Mouse (Mus musculus) liver, embryonic 11.5 days (tissue): ENCODE measurements around the gene Lhx8. TPM values are rescaled to one million over a fixed set of nuclear protein-coding genes. Genes with fewer than 3 reads are reported as not detected.

Experiments used
- ATAC-seq: fragments of 200-750 bp; cut with Nextera tagmentation; replicated peaks from 2 replicates; pipeline ENCODE4 v1.8.0; 2017; ENCODE audit warnings: moderate number of reproducible peaks, mild to moderate bottlenecking, moderate TSS enrichment, moderate library complexity; ENCODE audit not compliant: low FRiP score
- DNase-seq: peaks from one replicate; pipeline ENCODE4 v3.0.0-alpha.2; 2017; ENCODE audit warnings: low spot score
- H3K27ac ChIP-seq: fragments of 300-500 bp; sonication (generic); 2 replicates; pipeline ENCODE4 v1.5.1; 2014; ENCODE audit warnings: mild to moderate bottlenecking, low read depth, low read length, control low read depth
- H3K27me3 ChIP-seq: fragments of 300-500 bp; sonication (generic); replicated peaks from 2 replicates; pipeline ENCODE4 v1.6.1; 2014; ENCODE audit warnings: low read length, mixed read lengths; ENCODE audit not compliant: control insufficient read depth, insufficient read depth
- H3K36me3 ChIP-seq: fragments of 300-500 bp; sonication (generic); 2 replicates; pipeline ENCODE4 v1.6.1; 2014; ENCODE audit warnings: mild to moderate bottlenecking, low read length, moderate library complexity, mixed read lengths; ENCODE audit not compliant: control insufficient read depth, insufficient read depth
- H3K4me1 ChIP-seq: fragments of 300-500 bp; sonication (generic); replicated peaks from 2 replicates; pipeline ENCODE4 v1.6.1; 2014; ENCODE audit warnings: low read length, mixed read lengths; ENCODE audit not compliant: control insufficient read depth, insufficient read depth
- H3K4me2 ChIP-seq: fragments of 300-500 bp; sonication (generic); 2 replicates; pipeline ENCODE4 v1.6.1; 2014; ENCODE audit warnings: mild to moderate bottlenecking, control low read depth, moderate library complexity
- H3K4me3 ChIP-seq: fragments of 300-500 bp; sonication (generic); 2 replicates; pipeline ENCODE4 v1.5.1; 2014; ENCODE audit warnings: low read depth, low read length, control low read depth
- H3K9ac ChIP-seq: fragments of 300-500 bp; sonication (generic); 2 replicates; pipeline ENCODE4 v1.6.1; 2014; ENCODE audit warnings: low read depth, low read length, control low read depth
- H3K9me3 ChIP-seq: fragments of 300-500 bp; sonication (generic); 2 replicates; pipeline ENCODE4 v1.6.1; 2016; ENCODE audit warnings: low read length, inconsistent platforms, mixed read lengths; ENCODE audit not compliant: control insufficient read depth
- WGBS: fragments of 180-500 bp; shearing (Covaris S2); extraction: QIAGEN DNeasy Blood & Tissue Kit; methylation state at CpG from one replicate; pipeline ENCODE4 v1.1.7; 2014; 5-methylcytosine and 5-hydroxymethylcytosine counted together
- polyA plus RNA-seq: library from polyadenylated mRNA; unstranded; fragments of >200 nt; fragmentation: Nextera tagmentation; extraction: Ambion mirVana; gene quantifications from 2 replicates; pipeline ENCODE4 v1.2.1, GENCODE M21; 2014

The Lhx8 gene
- polyA plus RNA-seq, 1 experiment from 2014 or later: 0.10 TPM

GRCm38 (mm10) chr3:154287217-154287616 lies 43.2 kb downstream of the Lhx8 start:
- Histone ChIP-seq H3K9me3 (no peaks in the 10 kb centered on the region), H3K4me1 (no peaks in the 10 kb centered on the region), H3K4me3 (no peak overlapping the region), H3K9ac (no peak overlapping the region), H3K27ac (no peak overlapping the region), H3K36me3 (no peaks in the 10 kb centered on the region), H3K27me3 (no peaks in the 10 kb centered on the region), H3K4me2 (no peak overlapping the region)
- no peak; the same call in 1 of the 2 replicates for ATAC-seq
- WGBS: 73% methylated on average over 2 of the region's 2 CpGs
- DNase-seq: no peak

- no peak for DNase-seq
- Histone ChIP-seq H3K36me3 (no peaks in the 10 kb centered on the region), H3K4me3 (no peak overlapping the region), H3K9ac (no peak overlapping the region), H3K9me3 (no peaks in the 10 kb centered on the region), H3K27me3 (no peaks in the 10 kb centered on the region), H3K4me1 (no peaks in the 10 kb centered on the region), H3K4me2 (no peak overlapping the region), H3K27ac (no peak overlapping the region)
- 62% methylated on average over 4 of the region's 4 CpGs for WGBS
- no peak for ATAC-seq
Observed at GRCm38 (mm10) chr3:154285351-154285750, 45.1 kb downstream of the Lhx8 start.

GRCm38 (mm10) chr3:154284260-154284659 lies 46.2 kb downstream of the Lhx8 start:
- H3K4me1 ChIP-seq: no peaks in the 10 kb centered on the region
- no peak overlapping the region for H3K4me3 ChIP-seq
- no peaks in the 10 kb centered on the region for H3K27me3 ChIP-seq
- no peaks in the 10 kb centered on the region for H3K9me3 ChIP-seq
- ATAC-seq: no peak
- H3K9ac ChIP-seq: no peak overlapping the region
- DNase-seq: no peak
- no peak overlapping the region for H3K27ac ChIP-seq
- no peak overlapping the region for H3K4me2 ChIP-seq
- 42% methylated on average over 3 of the region's 3 CpGs for WGBS
- H3K36me3 ChIP-seq: no peaks in the 10 kb centered on the region

GRCm38 (mm10) chr3:154274681-154275080 lies 55.8 kb downstream of the Lhx8 start:
- DNase-seq: no peak

GRCm38 (mm10) chr3:154269757-154270366 lies 60.6 kb downstream of the Lhx8 start:
- H3K27ac ChIP-seq: no peak overlapping the region
- DNase-seq: peak; percentile 62
- no peak overlapping the region for H3K9ac ChIP-seq
- no peaks in the 10 kb centered on the region for H3K36me3 ChIP-seq
- WGBS: 18% methylated on average over 19 of the region's 19 CpGs
- ATAC-seq: peak; percentile 57; the same call in 1 of the 2 replicates
- no peaks in the 10 kb centered on the region for H3K9me3 ChIP-seq
- no peaks in the 10 kb centered on the region for H3K27me3 ChIP-seq
- peak overlapping the region; percentile 48; the same call in 1 of the 2 replicates for H3K4me2 ChIP-seq
- no peak overlapping the region for H3K4me3 ChIP-seq
- no peaks in the 10 kb centered on the region; the same call in 1 of the 2 replicates for H3K4me1 ChIP-seq

More at GRCm38 (mm10) chr3:154274681-154275080, 55.8 kb downstream of the Lhx8 start:
- Histone ChIP-seq H3K9me3 (no peaks in the 10 kb centered on the region), H3K4me2 (no peak overlapping the region), H3K4me3 (no peak overlapping the region), H3K27ac (no peak overlapping the region), H3K4me1 (no peaks in the 10 kb centered on the region; the same call in 1 of the 2 replicates), H3K9ac (no peak overlapping the region), H3K36me3 (no peaks in the 10 kb centered on the region), H3K27me3 (no peaks in the 10 kb centered on the region)
- WGBS: 75% methylated on average over 3 of the region's 3 CpGs
- no peak for ATAC-seq

GRCm38 (mm10) chr3:154268313-154268712 lies 62.1 kb downstream of the Lhx8 start:
- no peak overlapping the region for H3K4me3 ChIP-seq
- H3K4me2 ChIP-seq: no peak overlapping the region
- H3K36me3 ChIP-seq: no peaks in the 10 kb centered on the region
- no peaks in the 10 kb centered on the region; the same call in 1 of the 2 replicates for H3K4me1 ChIP-seq
- 66% methylated on average over 9 of the region's 9 CpGs for WGBS
- ATAC-seq: no peak
- H3K9me3 ChIP-seq: no peaks in the 10 kb centered on the region
- no peak overlapping the region for H3K27ac ChIP-seq
- H3K9ac ChIP-seq: no peak overlapping the region
- no peaks in the 10 kb centered on the region for H3K27me3 ChIP-seq
- no peak for DNase-seq

- no peaks in the 10 kb centered on the region for H3K4me1 ChIP-seq
- H3K4me3 ChIP-seq: no peak overlapping the region
- DNase-seq (no peak), ATAC-seq (no peak)
- no peaks in the 10 kb centered on the region for H3K9me3 ChIP-seq
- H3K36me3 ChIP-seq: no peaks in the 10 kb centered on the region
- no peaks in the 10 kb centered on the region for H3K27me3 ChIP-seq
- H3K27ac ChIP-seq: no peak overlapping the region
- no peak overlapping the region for H3K4me2 ChIP-seq
- no peak overlapping the region for H3K9ac ChIP-seq
Observed at GRCm38 (mm10) chr3:154257312-154257711, 73.1 kb downstream of the Lhx8 start.
